Mouse (Mus musculus) lung, postnatal 0 days (tissue): ENCODE measurements at regions not wholly inside any gene's neighbourhood (a gene's known extent, or its start where the extent isn't known, plus 50 kb on each side); places are given as distances from the start of the nearest gene placed in this dataset.

Source experiments
- ATAC-seq: fragments of 200-750 bp; cut with Nextera tagmentation; 2 replicates; pipeline ENCODE4 v1.8.0; 2017; ENCODE audit warnings: moderate library complexity
- DNase-seq: peaks from one replicate; pipeline ENCODE4 v3.0.0-alpha.2; 2016; ENCODE audit warnings: low spot score
- H3K27ac ChIP-seq: fragments of 300-500 bp; sonication (generic); 2 replicates; pipeline ENCODE4 v1.5.1; 2014; ENCODE audit warnings: antibody characterized with exemption, mild to moderate bottlenecking, low read length, mixed read lengths
- H3K27me3 ChIP-seq: fragments of 300-500 bp; sonication (generic); replicated peaks from 2 replicates; pipeline ENCODE4 v1.6.1; 2014; ENCODE audit warnings: low read length, mixed read lengths; ENCODE audit not compliant: insufficient read depth
- H3K36me3 ChIP-seq: fragments of 300-500 bp; sonication (generic); 2 replicates; pipeline ENCODE4 v1.6.1; 2014; ENCODE audit warnings: low read length, mixed read lengths; ENCODE audit not compliant: insufficient read depth
- H3K4me1 ChIP-seq: fragments of 300-500 bp; sonication (generic); 2 replicates; pipeline ENCODE4 v1.6.1; 2014; ENCODE audit warnings: antibody characterized with exemption, low read depth, low read length, mixed read lengths; ENCODE audit not compliant: insufficient read depth
- H3K4me2 ChIP-seq: fragments of 300-500 bp; sonication (generic); replicated peaks from 2 replicates; pipeline ENCODE4 v1.6.1; 2014; ENCODE audit warnings: low read depth, mild to moderate bottlenecking, low read length, moderate library complexity, mixed read lengths
- H3K4me3 ChIP-seq: fragments of 300-500 bp; sonication (generic); 2 replicates; pipeline ENCODE4 v1.5.1; 2014; ENCODE audit warnings: low read depth, low read length
- H3K9ac ChIP-seq: fragments of 300-500 bp; sonication (generic); replicated peaks from 2 replicates; pipeline ENCODE4 v1.6.1; 2014; ENCODE audit warnings: low read depth, mild to moderate bottlenecking
- H3K9me3 ChIP-seq: fragments of 300-500 bp; sonication (generic); 2 replicates; pipeline ENCODE4 v1.6.1; 2016; ENCODE audit warnings: low read length, mixed read lengths
- CTCF ChIP-seq: IDR thresholded peaks from 2 replicates; pipeline ENCODE4 v1.5.1; 2016; ENCODE audit warnings: antibody characterized with exemption, mild to moderate bottlenecking
- EP300 ChIP-seq: IDR thresholded peaks from 2 replicates; pipeline ENCODE4 v1.6.1; 2016; ENCODE audit warnings: antibody characterized with exemption, mild to moderate bottlenecking, control low read depth
- WGBS: fragments of 180-500 bp; shearing (Covaris S2); extraction: QIAGEN DNeasy Blood & Tissue Kit; methylation state at CpG from one replicate; pipeline ENCODE4 v1.1.7; 2014; 5-methylcytosine and 5-hydroxymethylcytosine counted together

- H3K27me3 ChIP-seq = no peaks in the 10 kb centered on the region
- WGBS = 69% methylated on average over 4 of the region's 4 CpGs
- no peaks in the 10 kb centered on the region for H3K36me3 ChIP-seq
- no peak overlapping the region for H3K9ac ChIP-seq
- no peak overlapping the region for H3K27ac ChIP-seq
- no peak for DNase-seq
- ATAC-seq = no peak
- no peaks in the 10 kb centered on the region for H3K4me1 ChIP-seq
- H3K4me3 ChIP-seq = no peak overlapping the region
- H3K4me2 ChIP-seq = no peak overlapping the region
- TF ChIP-seq CTCF (no peak), EP300 (no peak)
- H3K9me3 ChIP-seq = no peaks in the 10 kb centered on the region
Measured at GRCm38 (mm10) chr7:88960190-88960589, 443.8 kb downstream of the Tmem135 start.

GRCm38 (mm10) chr7:88959332-88960124, 444.5 kb downstream of the Tmem135 start:
- WGBS = 27% methylated on average over 6 of the region's 6 CpGs

GRCm38 (mm10) chr7:88954978-88955377, 449.0 kb downstream of the Tmem135 start:
- DNase-seq = no peak
- Histone ChIP-seq H3K9me3 (no peaks in the 10 kb centered on the region), H3K4me1 (no peaks in the 10 kb centered on the region), H3K27me3 (no peaks in the 10 kb centered on the region), H3K36me3 (no peaks in the 10 kb centered on the region), H3K27ac (no peak overlapping the region), H3K9ac (no peak overlapping the region), H3K4me3 (no peak overlapping the region), H3K4me2 (no peak overlapping the region)
- no peak for TF ChIP-seq EP300
- 68% methylated on average over 3 of the region's 3 CpGs for WGBS
- ATAC-seq = no peak

More at GRCm38 (mm10) chr7:88959332-88960124, 444.5 kb downstream of the Tmem135 start:
- ATAC-seq (no peak), DNase-seq (peak; percentile 21)
- no peak overlapping the region for H3K4me3 ChIP-seq
- H3K4me1 ChIP-seq = no peaks in the 10 kb centered on the region
- H3K9me3 ChIP-seq = no peaks in the 10 kb centered on the region
- H3K27ac ChIP-seq = no peak overlapping the region
- no peak overlapping the region for H3K4me2 ChIP-seq
- H3K27me3 ChIP-seq = no peaks in the 10 kb centered on the region
- H3K9ac ChIP-seq = no peak overlapping the region
- no peak for TF ChIP-seq EP300
- no peak for TF ChIP-seq CTCF
- H3K36me3 ChIP-seq = no peaks in the 10 kb centered on the region

- Histone ChIP-seq H3K27me3 (no peaks in the 10 kb centered on the region), H3K9me3 (no peaks in the 10 kb centered on the region), H3K4me2 (no peak overlapping the region), H3K4me3 (no peak overlapping the region), H3K27ac (no peak overlapping the region), H3K36me3 (no peaks in the 10 kb centered on the region), H3K9ac (no peak overlapping the region), H3K4me1 (no peaks in the 10 kb centered on the region)
- TF ChIP-seq EP300 = no peak
- TF ChIP-seq CTCF = no peak
- no peak for DNase-seq
- ATAC-seq = no peak
Measured at GRCm38 (mm10) chr7:88945338-88945737, 458.7 kb downstream of the Tmem135 start.

- TF ChIP-seq EP300 (no peak), CTCF (no peak)
- Histone ChIP-seq H3K4me3 (no peak overlapping the region), H3K27me3 (no peaks in the 10 kb centered on the region), H3K4me2 (no peak overlapping the region), H3K27ac (no peak overlapping the region), H3K9me3 (no peaks in the 10 kb centered on the region), H3K36me3 (no peaks in the 10 kb centered on the region), H3K9ac (no peak overlapping the region), H3K4me1 (no peaks in the 10 kb centered on the region)
- 42% methylated on average over 2 of the region's 2 CpGs for WGBS
- ATAC-seq (peak; percentile 54; the same call in 1 of the 2 replicates), DNase-seq (peak; percentile 41)
Measured at GRCm38 (mm10) chr7:88944936-88945335, 459.1 kb downstream of the Tmem135 start.

GRCm38 (mm10) chr7:88941246-88941910, 462.6 kb downstream of the Tmem135 start:
- H3K9ac ChIP-seq = no peak overlapping the region
- H3K9me3 ChIP-seq = no peaks in the 10 kb centered on the region
- H3K4me1 ChIP-seq = no peaks in the 10 kb centered on the region
- no peak for TF ChIP-seq CTCF
- TF ChIP-seq EP300 = no peak
- H3K27me3 ChIP-seq = no peaks in the 10 kb centered on the region
- 77% methylated on average over 9 of the region's 9 CpGs for WGBS
- H3K27ac ChIP-seq = no peak overlapping the region
- no peak overlapping the region for H3K4me3 ChIP-seq
- H3K4me2 ChIP-seq = no peak overlapping the region
- no peaks in the 10 kb centered on the region for H3K36me3 ChIP-seq
- no peak for ATAC-seq
- no peak for DNase-seq
